Mouse (Mus musculus): Measurements from ENCODE around the gene Ubr3. TPM values are rescaled to one million over a fixed set of nuclear protein-coding genes. Genes with fewer than 3 reads are reported as not detected.

Gene Ubr3
- polyA plus RNA-seq, 1 experiment from 2014 or later: 9.2 TPM

DNA sequence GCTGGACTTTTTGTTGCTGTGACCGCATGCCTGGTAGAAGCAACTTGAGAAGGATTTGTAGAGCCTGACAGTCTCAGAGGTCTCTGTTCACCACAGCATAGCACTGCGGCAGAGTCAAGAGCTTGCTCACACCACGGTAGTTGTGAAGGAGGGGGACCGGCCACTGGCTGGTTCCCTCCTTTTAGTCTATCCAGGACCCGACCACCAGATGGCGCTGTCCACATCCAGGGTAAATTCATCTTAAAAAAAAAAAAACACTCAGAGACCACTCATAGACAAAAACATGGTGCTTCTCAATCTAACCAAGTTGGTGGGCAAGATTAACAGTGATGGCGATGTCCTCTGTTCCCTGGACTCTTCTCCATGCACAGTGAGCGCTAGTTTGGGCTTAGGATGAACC lies 140.2 kb downstream of the Ubr3 start:
- ATAC-seq: no peak
- Histone ChIP-seq H3K4me2 (no peak overlapping the region), H3K4me1 (no peaks in the 10 kb centered on the region), H3K27ac (no peak overlapping the region), H3K36me3 (no peaks in the 10 kb centered on the region), H3K9ac (no peak overlapping the region), H3K9me3 (replicated peaks) (no peaks in the 10 kb centered on the region), H3K4me3 (no peak overlapping the region), H3K27me3 (replicated peaks) (peaks cover 7% of the 10 kb centered on the region; the same call in 1 of the 2 replicates)
- WGBS (ENCODE audit: insufficient replicate concordance): 53% methylated on average over 8 of the region's 8 CpGs

DNA sequence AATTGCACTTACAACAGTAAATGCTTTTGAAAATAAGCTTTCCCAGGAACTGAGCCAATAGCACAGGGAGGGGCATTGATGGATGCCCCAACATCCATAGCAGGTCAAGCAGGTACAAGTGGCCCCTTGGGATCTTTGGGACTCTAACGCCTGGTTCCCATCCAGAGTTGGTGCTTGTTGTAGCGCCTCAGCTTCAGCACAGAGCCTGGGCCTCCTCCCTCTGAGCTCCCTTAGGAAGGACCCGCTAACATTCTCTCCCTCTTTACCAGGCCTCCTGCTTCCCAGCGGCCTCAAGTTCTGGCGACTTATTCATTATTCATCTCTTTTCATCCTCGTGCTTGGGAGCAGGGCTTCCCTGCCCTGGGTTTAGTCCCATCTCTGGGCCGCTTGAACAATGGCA lies 141.7 kb downstream of the Ubr3 start, which contains the start of gene Myo3b:
Gene Myo3b (plus strand): TSS at position 375 of the 400 bp plus-strand sequence.
- 37% methylated on average over 7 of the region's 7 CpGs for WGBS (ENCODE audit: insufficient replicate concordance)
- H3K4me1 ChIP-seq: no peaks in the 10 kb centered on the region
- H3K4me2 ChIP-seq: no peak within 1 kb of the TSS
- no peak for ATAC-seq
- peaks cover 7% of the 10 kb centered on the region; the same call in 1 of the 2 replicates for H3K27me3 ChIP-seq (replicated peaks)
- H3K9ac ChIP-seq: no peak within 1 kb of the TSS
- no peak within 1 kb of the TSS for H3K27ac ChIP-seq
- no peaks in the 10 kb centered on the region for H3K36me3 ChIP-seq
- no peak within 1 kb of the TSS for H3K4me3 ChIP-seq
- H3K9me3 ChIP-seq (replicated peaks): no peaks in the 10 kb centered on the region

DNA sequence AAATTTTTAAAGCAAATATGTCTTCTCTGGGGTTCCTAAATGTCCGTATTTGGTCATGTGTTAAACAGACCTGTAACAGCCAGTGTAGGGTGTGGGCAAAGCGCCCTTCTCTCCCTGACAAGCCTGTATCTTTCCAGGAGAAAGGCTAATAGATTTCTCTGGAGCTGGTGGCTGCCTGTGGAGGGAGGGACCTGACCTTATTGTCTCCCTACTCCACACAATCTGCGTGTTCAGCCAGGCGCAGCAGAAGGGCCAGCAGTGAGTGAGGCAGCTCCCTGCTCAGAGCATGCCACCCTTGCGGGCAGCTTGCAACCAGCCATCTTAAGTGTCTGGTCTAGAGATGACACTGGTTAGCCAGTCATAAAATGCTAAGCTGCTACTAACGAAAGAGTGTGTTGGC lies 147.4 kb downstream of the Ubr3 start:
- no peak for ATAC-seq
- H3K9ac ChIP-seq: no peak overlapping the region
- WGBS (ENCODE audit: insufficient replicate concordance): 61% methylated on average over 6 of the region's 6 CpGs

DNA sequence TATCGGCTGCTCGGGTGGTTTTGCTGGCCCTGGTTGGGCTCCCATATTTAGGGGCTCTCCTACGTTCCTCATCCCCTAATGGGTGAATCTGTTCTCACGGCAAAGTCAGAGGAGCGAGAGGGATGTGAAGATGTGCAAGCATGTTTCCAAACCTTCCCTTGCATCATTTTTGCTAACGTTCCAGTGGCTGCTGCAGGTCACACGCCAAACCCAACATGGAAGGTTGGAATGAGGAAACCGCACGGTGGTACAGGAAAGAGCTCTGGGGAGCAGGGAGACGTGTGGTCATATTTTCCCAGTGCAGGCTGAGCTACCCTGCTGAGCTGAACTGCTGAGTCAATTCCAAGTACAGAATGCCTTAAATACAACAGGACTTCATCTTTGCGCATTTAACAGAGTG lies 150.8 kb downstream of the Ubr3 start:
- Histone ChIP-seq H3K27me3 (replicated peaks) (no peaks in the 10 kb centered on the region), H3K27ac (no peak overlapping the region), H3K9ac (no peak overlapping the region), H3K9me3 (replicated peaks) (no peaks in the 10 kb centered on the region), H3K4me1 (no peaks in the 10 kb centered on the region), H3K4me3 (no peak overlapping the region), H3K36me3 (no peaks in the 10 kb centered on the region), H3K4me2 (no peak overlapping the region)
- ATAC-seq: no peak
- WGBS (ENCODE audit: insufficient replicate concordance): 65% methylated on average over 11 of the region's 11 CpGs

More for the DNA sequence above, 147.4 kb downstream of the Ubr3 start:
- Histone ChIP-seq H3K4me1 (no peaks in the 10 kb centered on the region), H3K27me3 (replicated peaks) (no peaks in the 10 kb centered on the region), H3K36me3 (no peaks in the 10 kb centered on the region), H3K9me3 (replicated peaks) (no peaks in the 10 kb centered on the region), H3K27ac (no peak overlapping the region), H3K4me3 (no peak overlapping the region), H3K4me2 (no peak overlapping the region)

DNA sequence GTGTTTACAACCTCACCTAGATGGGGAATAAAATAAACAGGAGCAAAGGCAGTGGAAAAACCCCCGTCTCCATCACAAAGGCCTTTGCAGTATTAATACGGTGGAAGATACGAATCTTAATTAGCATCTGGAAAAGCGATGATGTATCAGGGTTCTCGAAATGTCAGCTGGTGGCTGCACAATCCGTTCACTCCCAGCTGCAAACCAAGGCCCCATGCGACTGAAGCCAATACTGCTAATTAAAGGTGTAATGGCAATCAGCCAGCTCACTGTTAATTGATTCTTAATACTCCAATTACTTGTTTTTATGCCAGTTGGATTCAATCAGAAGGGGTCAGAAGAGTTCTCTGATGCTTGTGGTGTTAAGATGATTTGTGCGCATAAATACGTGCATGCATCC lies 156.8 kb downstream of the Ubr3 start:
- 76% methylated on average over 9 of the region's 9 CpGs for WGBS (ENCODE audit: insufficient replicate concordance)
- H3K4me1 ChIP-seq: no peaks in the 10 kb centered on the region
- no peaks in the 10 kb centered on the region for H3K9me3 ChIP-seq (replicated peaks)
- H3K27ac ChIP-seq: no peak overlapping the region
- no peaks in the 10 kb centered on the region for H3K36me3 ChIP-seq
- no peak for ATAC-seq
- H3K9ac ChIP-seq: no peak overlapping the region
- no peak overlapping the region for H3K4me2 ChIP-seq
- H3K27me3 ChIP-seq (replicated peaks): no peaks in the 10 kb centered on the region
- H3K4me3 ChIP-seq: no peak overlapping the region

DNA sequence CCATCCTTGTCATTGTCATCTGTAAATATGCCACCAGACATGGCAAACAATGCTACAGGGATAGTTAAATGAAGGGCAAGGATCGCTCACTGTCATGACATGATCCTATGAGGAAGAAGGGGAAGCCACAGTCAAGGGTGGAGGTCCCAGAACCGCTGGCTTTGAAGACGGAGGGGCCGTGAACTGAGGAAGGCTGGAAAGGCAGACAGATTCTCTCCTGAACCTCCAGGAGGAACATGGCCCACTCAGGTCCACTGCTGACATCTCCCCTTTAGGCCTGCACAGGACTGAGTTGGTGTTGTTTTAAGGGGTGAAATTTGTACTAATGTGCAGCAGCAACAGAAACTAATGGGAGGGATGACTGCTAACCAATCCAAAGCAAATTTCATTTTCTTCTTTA lies 161.2 kb downstream of the Ubr3 start:
- Histone ChIP-seq H3K27ac (no peak overlapping the region), H3K4me3 (no peak overlapping the region), H3K9ac (no peak overlapping the region), H3K4me2 (no peak overlapping the region), H3K4me1 (no peaks in the 10 kb centered on the region), H3K9me3 (replicated peaks) (no peaks in the 10 kb centered on the region), H3K27me3 (replicated peaks) (0 out of 2 replicates have a peak, but pooled peaks cover 4% of the 10 kb centered on the region), H3K36me3 (no peaks in the 10 kb centered on the region)
- ATAC-seq: no peak
- 68% methylated on average over 4 of the region's 4 CpGs for WGBS (ENCODE audit: insufficient replicate concordance)

DNA sequence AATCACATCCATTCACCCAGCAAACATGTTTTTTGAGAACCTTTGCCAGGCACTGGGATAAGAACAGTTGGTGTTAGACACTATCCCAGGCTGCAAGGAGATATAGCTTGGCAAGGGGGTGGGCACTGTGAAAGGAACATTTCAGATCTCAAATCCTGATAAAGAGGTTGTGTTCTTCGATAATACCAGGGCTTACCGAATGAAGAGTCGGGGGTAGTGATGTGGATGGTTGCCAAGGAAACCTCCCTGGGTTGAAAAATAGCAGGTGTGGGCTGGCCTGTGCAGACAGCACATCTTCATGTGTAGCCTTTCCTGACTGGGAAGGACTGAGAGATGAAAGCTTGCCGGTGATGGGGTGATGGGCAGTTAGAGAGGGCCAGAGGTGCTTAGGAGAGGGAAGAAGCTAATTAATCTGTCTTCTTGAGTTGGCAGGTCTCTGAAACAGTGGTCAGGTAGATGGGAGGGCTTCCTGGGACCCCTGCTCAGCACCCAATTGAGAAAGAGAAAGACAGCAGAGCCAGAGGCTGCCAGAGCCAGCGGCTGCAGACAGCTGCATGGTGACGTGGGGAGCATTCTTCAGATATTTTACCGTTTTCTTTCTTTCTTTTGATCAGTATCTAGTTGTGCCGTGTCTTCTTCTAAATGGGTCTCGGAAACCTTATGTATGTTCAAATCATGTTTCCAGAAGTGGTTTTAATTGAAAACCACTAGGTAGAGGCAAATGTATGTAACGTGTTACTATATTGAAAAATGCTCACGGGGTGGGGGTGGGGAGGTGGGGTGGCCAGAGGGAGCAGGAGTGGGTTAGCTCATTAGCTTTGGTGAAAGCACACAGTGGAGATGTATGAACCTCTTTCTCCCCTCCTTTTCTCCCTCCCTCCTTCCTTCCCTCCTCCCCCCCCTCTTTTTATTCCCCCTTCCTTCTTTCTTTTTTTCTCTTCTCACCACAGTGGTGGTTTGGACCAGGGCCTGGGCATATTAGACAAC lies 163.6 kb downstream of the Ubr3 start:
- H3K27ac ChIP-seq: no peak overlapping the region
- peaks cover 9% of the 10 kb centered on the region; the same call in 1 of the 2 replicates for H3K27me3 ChIP-seq (replicated peaks)
- ATAC-seq: no peak
- no peaks in the 10 kb centered on the region for H3K4me1 ChIP-seq
- no peak overlapping the region for H3K4me2 ChIP-seq
- no peak overlapping the region for H3K4me3 ChIP-seq
- WGBS (ENCODE audit: insufficient replicate concordance): 58% methylated on average over 11 of the region's 11 CpGs
- H3K9ac ChIP-seq: no peak overlapping the region
- H3K9me3 ChIP-seq (replicated peaks): no peaks in the 10 kb centered on the region
- no peaks in the 10 kb centered on the region for H3K36me3 ChIP-seq

DNA sequence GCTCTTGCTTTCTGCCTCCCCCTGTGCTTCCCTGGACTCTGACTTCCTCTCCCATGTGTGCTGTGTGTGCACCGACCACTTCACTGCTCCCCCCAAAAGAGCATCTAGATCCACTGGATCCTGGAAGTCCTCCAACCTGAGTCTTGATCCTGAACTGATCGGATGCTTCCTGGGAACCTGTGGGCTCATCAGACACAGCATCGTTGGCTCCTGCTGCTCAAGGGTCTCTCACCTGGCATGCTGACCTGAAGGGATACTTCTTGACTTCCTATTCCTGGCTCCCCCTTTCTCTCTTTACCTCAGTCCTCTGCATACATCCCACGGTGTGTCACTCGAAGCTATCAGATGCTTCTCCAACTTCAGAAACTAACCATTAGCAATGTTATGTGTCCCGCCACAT lies 168.1 kb downstream of the Ubr3 start:
- H3K4me2 ChIP-seq: no peak overlapping the region
- 57% methylated on average over 6 of the region's 6 CpGs for WGBS (ENCODE audit: insufficient replicate concordance)
- H3K27ac ChIP-seq: no peak overlapping the region
- ATAC-seq: no peak
- no peak overlapping the region for H3K4me3 ChIP-seq
- H3K36me3 ChIP-seq: no peaks in the 10 kb centered on the region
- no peaks in the 10 kb centered on the region for H3K4me1 ChIP-seq
- H3K9me3 ChIP-seq (replicated peaks): no peaks in the 10 kb centered on the region
- no peak overlapping the region for H3K9ac ChIP-seq
- H3K27me3 ChIP-seq (replicated peaks): peaks cover 9% of the 10 kb centered on the region; the same call in 1 of the 2 replicates

DNA sequence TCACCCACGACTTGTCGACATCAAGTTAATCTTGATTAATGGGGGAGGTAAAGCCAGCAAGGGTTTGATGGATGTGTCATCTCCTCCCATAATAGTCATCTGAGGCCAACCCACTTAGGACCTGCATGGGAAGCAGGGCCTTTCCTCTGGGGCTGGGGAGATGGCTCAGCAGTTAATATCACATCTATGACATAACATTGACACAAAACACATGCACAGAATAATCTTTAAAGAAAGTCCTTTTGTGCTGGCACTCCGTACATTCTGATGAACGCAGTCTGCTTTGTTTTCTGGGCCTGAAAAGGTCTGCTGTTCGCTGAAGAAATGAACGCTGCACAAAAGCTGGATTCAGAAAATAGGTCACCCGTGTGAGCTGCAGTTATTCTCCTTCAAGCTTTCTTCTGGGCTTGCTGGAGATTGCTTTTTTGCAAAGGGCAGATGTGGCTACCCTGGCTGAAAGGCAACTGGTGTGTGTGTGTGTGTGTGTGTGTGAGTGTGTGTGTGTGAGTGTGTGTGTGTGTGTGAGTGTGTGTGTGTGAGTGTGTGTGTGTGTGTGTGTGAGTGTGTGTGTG lies 168.8 kb downstream of the Ubr3 start:
- ATAC-seq: no peak
- 63% methylated on average over 7 of the region's 7 CpGs for WGBS (ENCODE audit: insufficient replicate concordance)

DNA sequence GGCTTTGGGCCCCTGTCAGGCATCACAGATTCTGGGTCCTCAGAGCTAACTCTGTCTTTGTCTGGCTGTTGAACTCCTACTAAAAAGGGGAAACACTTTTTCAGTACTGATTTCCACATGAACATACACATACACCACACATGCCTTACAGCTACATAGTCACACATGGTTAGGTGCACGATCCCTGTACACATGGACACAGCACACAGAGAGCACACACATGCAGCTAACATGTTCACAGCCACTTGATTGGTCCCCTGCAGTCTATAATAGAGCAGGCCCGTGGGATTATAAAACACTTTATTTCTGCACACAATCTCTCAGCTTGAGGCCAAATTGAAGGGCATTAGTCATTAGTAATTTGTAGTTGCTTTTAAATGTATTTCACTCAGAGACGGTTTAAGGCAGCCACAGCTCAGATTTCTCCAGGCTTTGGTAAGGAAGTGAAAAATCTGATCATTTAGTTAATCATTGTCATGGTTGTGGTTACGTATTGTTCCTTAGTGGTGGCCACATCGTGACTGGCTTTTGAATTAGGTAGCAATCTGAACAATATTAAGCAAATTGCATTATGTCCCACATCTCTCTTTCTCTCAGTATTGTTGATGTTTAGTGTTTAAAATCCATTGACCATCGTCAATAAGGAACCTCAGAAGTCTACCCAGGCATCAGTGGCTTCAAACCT lies 169.4 kb downstream of the Ubr3 start:
- H3K27me3 ChIP-seq (replicated peaks): peaks cover 5% of the 10 kb centered on the region; the same call in 1 of the 2 replicates

More for the DNA sequence above, 168.8 kb downstream of the Ubr3 start:
- Histone ChIP-seq H3K9ac (no peak overlapping the region), H3K4me2 (no peak overlapping the region), H3K9me3 (replicated peaks) (no peaks in the 10 kb centered on the region), H3K27ac (no peak overlapping the region), H3K4me1 (no peaks in the 10 kb centered on the region), H3K36me3 (no peaks in the 10 kb centered on the region), H3K27me3 (replicated peaks) (peaks cover 5% of the 10 kb centered on the region; the same call in 1 of the 2 replicates), H3K4me3 (no peak overlapping the region)

DNA sequence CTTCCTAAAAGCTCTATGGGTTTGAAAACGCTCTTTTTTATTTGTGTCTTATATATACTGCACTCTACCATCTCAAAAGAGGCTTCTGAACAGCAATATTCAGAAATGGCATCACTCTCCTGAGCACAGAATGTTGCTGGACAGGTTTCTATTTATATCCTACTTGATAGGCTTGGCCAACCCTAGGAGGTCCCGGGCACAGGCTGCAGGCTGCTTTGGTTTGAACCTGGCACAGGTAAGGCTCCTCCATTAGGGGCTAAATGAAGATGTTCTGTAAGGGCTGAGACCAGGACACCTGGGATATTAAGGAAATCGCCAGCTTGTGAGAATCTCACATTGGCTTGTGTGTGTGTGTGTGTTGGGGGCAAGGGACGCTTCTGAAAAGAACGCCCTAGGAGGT lies 172.8 kb downstream of the Ubr3 start:
- Histone ChIP-seq H3K4me1 (no peaks in the 10 kb centered on the region), H3K9me3 (replicated peaks) (no peaks in the 10 kb centered on the region), H3K36me3 (no peaks in the 10 kb centered on the region), H3K27ac (no peak overlapping the region), H3K27me3 (replicated peaks) (no peaks in the 10 kb centered on the region), H3K4me2 (no peak overlapping the region), H3K4me3 (no peak overlapping the region), H3K9ac (no peak overlapping the region)
- WGBS (ENCODE audit: insufficient replicate concordance): 54% methylated on average over 5 of the region's 5 CpGs
- ATAC-seq: no peak

More for the DNA sequence above, 169.4 kb downstream of the Ubr3 start:
- H3K27ac ChIP-seq: no peak overlapping the region
- WGBS (ENCODE audit: insufficient replicate concordance): 52% methylated on average over 6 of the region's 6 CpGs
- ATAC-seq: no peak
- no peaks in the 10 kb centered on the region for H3K36me3 ChIP-seq
- no peaks in the 10 kb centered on the region for H3K4me1 ChIP-seq
- no peak overlapping the region for H3K4me2 ChIP-seq
- H3K4me3 ChIP-seq: no peak overlapping the region
- no peaks in the 10 kb centered on the region for H3K9me3 ChIP-seq (replicated peaks)
- no peak overlapping the region for H3K9ac ChIP-seq

Data from liver, embryonic 12.5 days (tissue).